Mouse (Mus musculus): ENCODE results near the gene Tfdp1. TPM values are rescaled to one million over a fixed set of nuclear protein-coding genes. Genes with fewer than 3 reads are reported as not detected.
"Not testable (repeated sequence)": the region's sequence is repeated elsewhere in the genome, so short reads cannot be mapped to it uniquely, and the experiment has no call there.

Gene Tfdp1
- polyA plus RNA-seq, 1 experiment from 2014 or later, result 152 TPM

DNA sequence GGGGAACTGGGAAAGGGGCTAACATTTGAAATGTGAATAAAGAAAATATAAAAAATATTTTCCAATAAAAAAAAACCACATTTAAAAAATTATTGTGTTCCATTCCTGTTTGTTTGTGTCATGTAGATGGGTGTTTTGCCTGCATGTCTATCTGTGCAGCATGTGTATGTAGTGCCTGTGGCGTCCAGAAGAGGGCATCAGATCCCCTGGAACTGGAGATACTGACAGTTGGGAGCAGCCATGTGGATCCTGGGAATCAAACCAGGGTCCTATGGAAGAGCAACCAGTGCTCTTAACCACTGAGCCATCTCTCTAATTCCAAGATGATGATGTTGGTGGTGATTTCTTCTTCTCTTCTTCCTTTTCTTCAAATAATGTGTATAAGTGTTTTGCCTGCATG lies 3.9 kb upstream of the Tfdp1 start:
- 56% methylated on average over 1 of the region's 1 CpGs for WGBS
- H3K9me3 ChIP-seq, result no peaks in the 10 kb centered on the region
- no peaks in the 10 kb centered on the region for H3K36me3 ChIP-seq
- H3K4me1 ChIP-seq, result no peaks in the 10 kb centered on the region; the same call in 1 of the 2 replicates
- no peak overlapping the region for H3K4me2 ChIP-seq (replicated peaks)
- H3K4me3 ChIP-seq, result no peak overlapping the region
- H3K9ac ChIP-seq, result no peak overlapping the region
- H3K27ac ChIP-seq, result no peak overlapping the region
- ATAC-seq (ENCODE audit: low FRiP score, low read depth), result no peak
- no peaks in the 10 kb centered on the region for H3K27me3 ChIP-seq (replicated peaks)

DNA sequence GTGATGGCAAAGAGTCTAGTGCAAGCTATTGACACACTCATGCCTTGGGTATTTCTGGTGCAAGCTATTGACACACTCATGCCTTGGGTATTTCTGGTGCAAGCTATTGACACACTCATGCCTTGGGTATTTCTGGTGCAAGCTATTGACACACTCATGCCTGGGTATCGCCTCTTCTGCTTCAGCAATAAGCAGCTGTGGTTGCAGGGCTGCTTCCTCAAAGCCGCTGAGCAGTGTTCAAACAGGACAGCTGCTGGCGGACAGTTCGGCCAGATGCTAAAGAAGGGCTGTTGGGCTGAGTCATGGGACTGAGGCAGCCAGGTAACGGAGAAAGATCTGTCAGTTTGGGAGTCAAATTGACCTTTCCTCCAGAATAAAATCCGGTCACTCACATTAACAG lies 1.3 kb upstream of the Tfdp1 start:
- not testable (repeated sequence) for H3K9me3 ChIP-seq; H3K9ac ChIP-seq; H3K4me3 ChIP-seq; H3K27me3 ChIP-seq (replicated peaks); H3K27ac ChIP-seq; ATAC-seq (ENCODE audit: low FRiP score, low read depth); H3K4me2 ChIP-seq (replicated peaks)
- Histone ChIP-seq H3K4me1 (peaks cover 16% of the 10 kb centered on the region), H3K36me3 (peaks cover 20% of the 10 kb centered on the region)
- WGBS, result 90% methylated on average over 6 of the region's 6 CpGs

DNA sequence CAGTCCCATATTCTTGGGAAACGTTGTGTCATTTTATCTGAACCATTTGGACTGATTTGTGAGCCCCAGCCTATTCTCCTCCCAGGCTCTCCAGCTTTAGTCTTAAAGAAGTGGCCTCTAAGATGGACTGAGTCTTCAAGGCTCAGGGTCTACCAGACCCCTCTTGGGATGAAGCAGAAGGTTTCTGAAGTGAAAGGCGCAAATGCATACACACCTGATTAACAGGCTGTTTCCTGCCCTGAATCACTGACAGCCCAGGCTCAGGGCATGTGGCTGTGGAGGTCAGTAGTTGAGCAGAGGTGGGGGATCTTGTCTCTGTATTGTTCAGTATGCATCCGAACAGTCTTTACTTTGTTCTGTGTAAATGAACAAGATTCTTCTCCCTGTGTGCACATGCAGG lies 873 bp upstream of the Tfdp1 start:
- H3K4me2 ChIP-seq (replicated peaks), result peak overlapping the region; percentile 92
- WGBS, result 85% methylated on average over 3 of the region's 3 CpGs
- peaks cover 16% of the 10 kb centered on the region for H3K4me1 ChIP-seq
- no peak overlapping the region for H3K4me3 ChIP-seq
- H3K36me3 ChIP-seq, result peaks cover 24% of the 10 kb centered on the region
- no peak overlapping the region for H3K27ac ChIP-seq
- ATAC-seq (ENCODE audit: low FRiP score, low read depth), result no peak
- no peak overlapping the region for H3K9ac ChIP-seq
- no peaks in the 10 kb centered on the region for H3K9me3 ChIP-seq
- no peaks in the 10 kb centered on the region for H3K27me3 ChIP-seq (replicated peaks)

DNA sequence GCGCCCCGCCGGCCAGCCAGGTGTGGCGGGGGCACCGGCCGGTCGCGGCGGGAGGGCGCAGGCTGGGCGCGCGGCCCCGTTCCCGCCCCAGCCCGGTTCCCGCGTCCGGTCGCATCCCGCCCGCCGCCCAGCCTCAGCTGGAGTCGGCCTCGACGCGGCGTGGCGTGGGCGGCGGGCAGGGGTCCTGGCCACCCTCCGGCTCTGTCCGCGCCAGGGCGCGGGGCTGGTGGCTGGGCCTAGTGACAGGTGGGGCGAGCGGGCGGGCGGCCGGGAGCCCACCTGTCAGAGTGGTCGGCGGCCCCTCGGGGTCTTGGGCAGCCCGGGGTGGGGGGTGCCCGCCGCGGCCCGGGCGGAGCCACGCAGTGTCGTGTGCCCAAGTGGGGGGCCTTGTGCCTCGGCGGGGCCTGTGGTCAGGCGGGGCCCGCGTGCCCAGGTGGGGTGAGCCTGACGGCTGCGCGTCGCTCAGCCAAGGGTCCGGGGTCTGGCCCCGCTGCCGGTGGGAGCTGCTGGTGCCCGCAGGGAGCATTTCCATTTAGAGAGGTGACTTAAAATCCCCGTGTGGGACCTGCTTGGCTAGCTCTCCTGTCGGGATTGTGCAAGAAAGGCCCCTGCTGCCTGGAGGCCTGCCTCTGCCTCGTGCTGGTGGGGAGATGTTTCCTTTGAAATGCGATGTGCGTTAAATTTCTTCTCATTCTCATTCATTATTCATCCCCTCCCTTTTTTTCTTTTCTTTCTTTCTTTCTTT lies 522 bp downstream of the Tfdp1 start:
- H3K9ac ChIP-seq, result peak overlapping the region; percentile 98
- peak; percentile 68 for ATAC-seq (ENCODE audit: low FRiP score, low read depth)
- peak overlapping the region; percentile 92 for H3K4me2 ChIP-seq (replicated peaks)
- H3K4me1 ChIP-seq, result peaks cover 16% of the 10 kb centered on the region
- H3K36me3 ChIP-seq, result peaks cover 38% of the 10 kb centered on the region
- H3K4me3 ChIP-seq, result peak overlapping the region; percentile 100
- no peaks in the 10 kb centered on the region for H3K9me3 ChIP-seq
- under 1% methylated on average over 57 of the region's 70 CpGs for WGBS
- no peak overlapping the region; the same call in 1 of the 2 replicates for H3K27ac ChIP-seq
- no peaks in the 10 kb centered on the region for H3K27me3 ChIP-seq (replicated peaks)

DNA sequence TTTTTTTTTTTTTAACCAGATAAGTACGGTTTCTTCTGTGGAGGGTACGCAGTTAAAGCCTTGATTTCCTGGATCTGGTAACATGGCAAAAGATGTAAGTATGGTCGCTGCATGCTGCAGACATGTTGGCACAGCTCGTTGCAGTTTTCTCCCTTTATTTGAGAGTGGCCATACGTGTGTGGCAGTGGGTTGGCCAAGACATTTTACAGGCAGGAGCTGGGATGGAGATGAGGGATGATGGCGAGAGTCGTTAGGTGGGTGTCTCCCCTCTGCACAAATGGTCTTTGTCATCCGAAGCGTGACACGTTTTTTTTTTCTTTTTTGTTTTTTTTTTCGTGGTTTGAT lies 1.1 kb downstream of the Tfdp1 start:
- 4% methylated on average over 11 of the region's 11 CpGs for WGBS
- Histone ChIP-seq H3K4me1 (peaks cover 16% of the 10 kb centered on the region), H3K9me3 (no peaks in the 10 kb centered on the region), H3K4me2 (replicated peaks) (peak overlapping the region; percentile 92), H3K36me3 (peaks cover 44% of the 10 kb centered on the region), H3K27ac (no peak overlapping the region), H3K27me3 (replicated peaks) (no peaks in the 10 kb centered on the region), H3K4me3 (peak overlapping the region; percentile 100), H3K9ac (peak overlapping the region; percentile 98)
- ATAC-seq (ENCODE audit: low FRiP score, low read depth), result no peak

DNA sequence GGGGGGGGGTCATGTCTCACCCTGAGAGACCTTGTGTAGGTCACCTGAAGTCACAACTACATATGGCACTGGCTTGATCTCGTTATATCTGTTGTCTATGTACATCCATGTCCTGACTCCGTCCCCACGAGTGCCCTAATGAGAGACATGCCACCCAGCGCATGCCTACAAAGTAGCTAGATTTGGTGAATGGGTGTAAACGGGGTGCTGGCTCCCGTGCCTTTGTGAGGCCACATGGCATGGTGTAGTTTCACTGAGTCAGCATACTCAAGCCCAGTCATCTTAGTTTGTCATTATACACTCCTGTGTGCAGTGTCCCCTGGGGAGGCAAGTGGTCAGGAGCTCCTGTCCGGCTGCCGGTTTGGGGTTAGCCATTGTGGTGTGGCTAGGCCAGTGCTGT lies 2.1 kb downstream of the Tfdp1 start:
- WGBS, result 85% methylated on average over 8 of the region's 8 CpGs
- no peak overlapping the region for H3K27ac ChIP-seq
- no peak for ATAC-seq (ENCODE audit: low FRiP score, low read depth)
- 0 out of 2 replicates have a peak overlapping the region, but pooled peaks have one; percentile 3 for H3K9ac ChIP-seq
- peaks cover 16% of the 10 kb centered on the region for H3K4me1 ChIP-seq
- peaks cover 54% of the 10 kb centered on the region for H3K36me3 ChIP-seq
- H3K27me3 ChIP-seq (replicated peaks), result no peaks in the 10 kb centered on the region
- no peaks in the 10 kb centered on the region for H3K9me3 ChIP-seq
- no peak overlapping the region for H3K4me3 ChIP-seq
- peak overlapping the region; percentile 92 for H3K4me2 ChIP-seq (replicated peaks)

DNA sequence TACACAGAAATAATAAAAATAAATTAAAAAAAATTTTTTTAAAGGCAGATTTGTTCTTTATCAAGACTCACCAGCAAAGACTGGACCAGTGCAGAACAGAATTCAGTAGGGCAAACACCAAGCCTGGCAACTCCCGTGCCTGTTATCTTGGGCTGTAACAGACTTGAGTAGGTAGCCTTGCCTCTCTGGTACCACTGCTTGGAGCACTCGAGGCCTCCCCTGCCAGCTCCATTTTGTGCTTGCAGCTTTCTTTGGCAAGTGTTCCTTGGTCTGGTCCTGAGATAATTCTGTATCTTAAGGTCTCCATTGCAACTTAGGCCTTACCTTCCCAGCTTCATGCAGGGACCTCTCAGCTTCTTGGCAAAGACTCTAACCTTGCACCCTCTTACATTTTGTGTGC lies 3.8 kb downstream of the Tfdp1 start:
- peaks cover 71% of the 10 kb centered on the region for H3K36me3 ChIP-seq
- no peak overlapping the region for H3K9ac ChIP-seq
- H3K27ac ChIP-seq, result no peak overlapping the region
- no peak overlapping the region for H3K4me2 ChIP-seq (replicated peaks)
- peaks cover 16% of the 10 kb centered on the region for H3K4me1 ChIP-seq
- H3K27me3 ChIP-seq (replicated peaks), result no peaks in the 10 kb centered on the region
- 81% methylated on average over 2 of the region's 2 CpGs for WGBS
- no peak overlapping the region for H3K4me3 ChIP-seq
- no peaks in the 10 kb centered on the region for H3K9me3 ChIP-seq
- no peak for ATAC-seq (ENCODE audit: low FRiP score, low read depth)

DNA sequence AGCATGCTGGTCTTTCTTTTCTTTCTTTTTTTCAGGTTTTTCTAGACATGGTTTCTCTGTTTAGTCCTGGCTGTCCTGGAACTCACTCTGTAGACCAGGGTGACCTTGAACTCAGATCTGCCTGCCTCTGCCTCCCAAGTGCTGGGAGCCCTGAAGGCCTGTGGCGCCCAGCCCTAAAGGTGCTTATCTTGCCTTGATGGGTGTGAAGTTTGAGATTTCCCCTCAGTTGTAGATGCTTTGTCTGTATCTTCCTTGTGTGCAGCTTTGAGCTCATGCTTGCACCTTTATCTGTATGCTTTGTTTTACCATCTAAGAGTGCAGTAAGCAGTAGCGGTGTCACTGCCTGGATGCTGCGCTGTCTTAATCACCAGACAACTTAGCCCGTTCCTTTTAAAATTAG lies 4.6 kb downstream of the Tfdp1 start:
- Histone ChIP-seq H3K36me3 (peaks cover 78% of the 10 kb centered on the region), H3K4me2 (replicated peaks) (no peak overlapping the region), H3K9ac (no peak overlapping the region), H3K9me3 (no peaks in the 10 kb centered on the region), H3K27ac (no peak overlapping the region), H3K4me1 (peaks cover 16% of the 10 kb centered on the region), H3K4me3 (no peak overlapping the region), H3K27me3 (replicated peaks) (no peaks in the 10 kb centered on the region)
- ATAC-seq (ENCODE audit: low FRiP score, low read depth), result no peak
- 94% methylated on average over 4 of the region's 4 CpGs for WGBS

DNA sequence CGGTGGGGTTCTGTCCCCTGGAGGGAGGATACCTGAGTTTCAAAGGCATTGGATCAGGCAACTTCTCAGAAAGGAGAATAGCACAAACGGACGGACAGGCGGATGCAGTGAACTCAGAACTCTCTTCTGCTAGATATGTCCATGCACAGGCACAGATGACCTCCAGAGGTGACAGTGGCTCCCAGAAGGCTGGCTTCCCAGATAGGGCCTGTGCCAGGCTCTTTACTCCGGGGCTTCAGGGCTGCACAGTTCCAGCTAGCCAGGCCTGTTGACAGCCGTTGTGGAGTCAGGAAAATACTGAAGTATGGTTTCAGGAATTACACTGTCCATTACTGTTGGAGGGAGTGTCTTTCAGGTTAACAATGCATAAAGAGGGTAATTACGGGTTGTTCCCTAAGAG lies 11.5 kb downstream of the Tfdp1 start:
- 91% methylated on average over 7 of the region's 7 CpGs for WGBS
- no peaks in the 10 kb centered on the region for H3K9me3 ChIP-seq
- H3K4me1 ChIP-seq, result no peaks in the 10 kb centered on the region
- no peak overlapping the region for H3K27ac ChIP-seq
- ATAC-seq (ENCODE audit: low FRiP score, low read depth), result no peak
- H3K4me3 ChIP-seq, result no peak overlapping the region
- no peaks in the 10 kb centered on the region for H3K27me3 ChIP-seq (replicated peaks)
- H3K4me2 ChIP-seq (replicated peaks), result no peak overlapping the region
- H3K9ac ChIP-seq, result no peak overlapping the region
- H3K36me3 ChIP-seq, result peaks cover 92% of the 10 kb centered on the region

DNA sequence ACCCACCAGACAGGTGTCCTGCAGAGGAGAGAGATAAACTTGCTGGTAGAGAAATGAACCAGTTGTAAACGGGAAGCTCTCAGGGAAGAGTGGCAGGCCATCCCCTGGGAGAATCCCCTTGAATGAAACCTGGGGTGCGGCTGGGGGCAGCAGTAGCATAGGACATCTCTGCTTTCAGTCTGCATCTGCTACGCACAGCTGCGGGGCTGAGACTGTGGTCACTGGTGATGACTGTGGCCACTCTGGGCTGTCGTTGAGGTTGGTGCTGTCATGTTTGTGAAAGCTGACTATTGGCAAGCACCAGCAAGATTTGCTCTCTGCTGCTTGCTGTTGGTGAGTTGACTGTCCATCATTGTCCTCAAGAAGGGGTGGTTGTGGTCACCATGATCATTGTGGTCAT lies 13.0 kb downstream of the Tfdp1 start:
- Histone ChIP-seq H3K9me3 (no peaks in the 10 kb centered on the region), H3K4me1 (no peaks in the 10 kb centered on the region), H3K9ac (no peak overlapping the region), H3K27ac (no peak overlapping the region), H3K36me3 (peaks cover 92% of the 10 kb centered on the region), H3K4me3 (no peak overlapping the region), H3K4me2 (replicated peaks) (no peak overlapping the region), H3K27me3 (replicated peaks) (no peaks in the 10 kb centered on the region)
- 93% methylated on average over 5 of the region's 5 CpGs for WGBS
- ATAC-seq (ENCODE audit: low FRiP score, low read depth), result no peak

DNA sequence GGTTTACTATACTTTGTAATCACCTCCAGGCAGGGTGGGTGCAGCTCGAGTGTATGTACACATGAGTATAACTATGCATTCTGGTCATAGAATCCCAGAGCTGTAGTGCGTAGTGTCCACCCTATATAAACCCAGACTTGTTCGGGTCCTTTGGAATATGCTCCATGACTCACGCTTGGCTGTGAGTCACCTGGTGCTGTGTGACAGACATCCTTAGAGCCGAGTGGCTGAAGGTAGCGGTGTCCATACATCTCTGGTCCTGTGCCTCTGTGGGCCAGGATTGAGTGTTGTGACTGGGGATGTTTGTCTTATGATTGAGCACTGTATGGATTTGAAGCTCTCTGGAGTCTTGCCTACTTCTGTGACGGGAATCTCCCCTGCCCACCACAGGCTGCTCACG lies 14.1 kb downstream of the Tfdp1 start:
- no peaks in the 10 kb centered on the region for H3K9me3 ChIP-seq
- H3K36me3 ChIP-seq, result peaks cover 92% of the 10 kb centered on the region
- H3K4me3 ChIP-seq, result no peak overlapping the region
- no peaks in the 10 kb centered on the region for H3K27me3 ChIP-seq (replicated peaks)
- WGBS, result 91% methylated on average over 8 of the region's 8 CpGs
- no peak overlapping the region for H3K4me2 ChIP-seq (replicated peaks)
- ATAC-seq (ENCODE audit: low FRiP score, low read depth), result no peak
- no peak overlapping the region for H3K9ac ChIP-seq
- no peaks in the 10 kb centered on the region for H3K4me1 ChIP-seq
- H3K27ac ChIP-seq, result no peak overlapping the region

DNA sequence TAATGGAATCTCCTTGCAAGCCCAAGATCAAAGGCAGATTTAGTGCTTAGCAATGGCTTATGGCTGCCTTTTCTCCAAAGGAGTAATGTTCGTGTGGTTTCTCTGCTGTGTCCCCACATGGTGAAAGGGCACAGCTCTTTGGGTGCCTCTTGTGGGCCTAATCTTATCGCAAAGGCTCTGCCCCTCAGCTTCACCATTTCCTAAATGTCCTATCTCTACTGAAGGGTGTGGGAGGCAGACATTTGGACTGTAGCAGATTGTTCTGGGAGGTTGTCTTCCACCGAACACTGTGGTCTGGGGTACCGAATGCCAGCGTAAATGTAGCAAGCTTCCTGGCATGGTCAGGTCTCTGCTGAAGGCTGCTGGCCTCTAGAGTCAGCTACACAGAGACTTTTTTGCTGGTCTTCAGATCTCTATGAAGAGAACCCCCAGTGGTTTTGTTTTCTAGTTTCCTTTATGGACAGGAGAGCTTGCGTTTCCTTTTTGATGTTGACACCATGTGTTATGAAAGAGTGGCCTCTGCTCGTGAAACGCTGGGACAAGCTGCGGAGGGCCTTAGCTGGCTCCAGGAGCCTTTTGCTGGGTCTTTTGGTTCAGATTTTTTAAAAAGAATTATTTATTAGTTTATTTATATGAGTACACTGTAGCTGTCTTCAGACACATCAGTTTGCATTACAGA lies 14.7 kb downstream of the Tfdp1 start:
- H3K36me3 ChIP-seq, result peaks cover 93% of the 10 kb centered on the region
- no peak overlapping the region for H3K4me3 ChIP-seq

DNA sequence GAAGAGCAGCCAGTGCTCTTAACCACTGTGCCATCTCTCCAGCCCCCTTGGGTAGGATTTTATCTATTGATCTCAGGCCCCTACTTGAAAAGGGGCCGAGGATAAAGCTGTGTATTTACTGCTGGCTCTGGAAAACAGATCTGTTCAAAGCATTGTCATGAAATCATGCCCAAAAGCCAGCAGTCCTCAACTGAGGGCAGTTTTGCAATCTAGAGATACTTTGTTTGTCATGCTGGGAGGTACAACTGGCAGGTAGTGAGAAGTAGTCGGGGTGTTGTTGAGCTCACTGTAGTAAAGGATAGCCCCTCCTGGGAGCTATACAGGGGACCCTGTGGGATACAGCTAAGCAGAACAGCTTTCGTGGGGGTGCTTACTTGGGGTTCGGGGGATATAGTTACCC lies 15.3 kb downstream of the Tfdp1 start:
- Histone ChIP-seq H3K4me2 (replicated peaks) (no peak overlapping the region), H3K4me3 (no peak overlapping the region), H3K36me3 (peaks cover 93% of the 10 kb centered on the region)

More for the DNA sequence above, 14.7 kb downstream of the Tfdp1 start:
- no peak for ATAC-seq (ENCODE audit: low FRiP score, low read depth)
- H3K4me2 ChIP-seq (replicated peaks), result no peak overlapping the region
- no peaks in the 10 kb centered on the region for H3K4me1 ChIP-seq
- no peak overlapping the region for H3K27ac ChIP-seq
- 85% methylated on average over 9 of the region's 9 CpGs for WGBS
- no peak overlapping the region for H3K9ac ChIP-seq
- H3K27me3 ChIP-seq (replicated peaks), result no peaks in the 10 kb centered on the region
- H3K9me3 ChIP-seq, result no peaks in the 10 kb centered on the region

More for the DNA sequence above, 15.3 kb downstream of the Tfdp1 start:
- H3K4me1 ChIP-seq, result no peaks in the 10 kb centered on the region
- 90% methylated on average over 4 of the region's 4 CpGs for WGBS
- H3K9me3 ChIP-seq, result no peaks in the 10 kb centered on the region
- no peak for ATAC-seq (ENCODE audit: low FRiP score, low read depth)
- H3K27me3 ChIP-seq (replicated peaks), result no peaks in the 10 kb centered on the region
- no peak overlapping the region for H3K27ac ChIP-seq
- no peak overlapping the region for H3K9ac ChIP-seq
